Mouse (Mus musculus) brain, embryonic 14.5 days (tissue): Measurements from ENCODE around the gene Myocd.

Source experiments
- CTCF ChIP-seq: fragments of 200-500 bp; IDR thresholded peaks from 2 replicates; pipeline ENCODE4 v1.5.1; 2012; ENCODE audit warnings: inconsistent platforms, mild to moderate bottlenecking, moderate library complexity, borderline replicate concordance; ENCODE audit not compliant: insufficient read depth, insufficient read length; ENCODE audit errors: extremely low read depth
- POLR2A ChIP-seq: fragments of 200-500 bp; IDR thresholded peaks from 2 replicates; pipeline ENCODE4 v1.6.1; 2012; ENCODE audit warnings: mild to moderate bottlenecking, inconsistent platforms, borderline replicate concordance; ENCODE audit not compliant: poor library complexity, insufficient read depth, insufficient read length, severe bottlenecking; ENCODE audit errors: extremely low read depth

DNA sequence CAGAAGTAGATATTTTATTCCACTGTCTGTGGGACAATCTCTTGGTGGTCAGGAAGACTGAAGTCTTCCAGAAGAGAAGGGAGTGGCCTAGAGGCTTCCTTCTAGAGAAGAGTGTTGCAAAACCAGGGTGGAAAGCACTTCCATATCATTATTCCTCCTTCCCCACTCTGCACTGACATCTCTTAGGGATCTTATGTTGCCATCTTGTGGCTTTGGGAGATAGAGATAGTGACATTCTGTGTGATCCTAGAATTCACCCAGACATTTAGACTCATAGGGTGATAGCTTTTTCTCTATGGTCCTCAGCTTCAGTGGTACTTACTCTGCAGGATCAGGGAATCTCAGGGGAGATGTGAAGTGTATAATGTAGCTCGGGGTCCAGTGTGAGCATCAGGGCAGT lies 66.8 kb downstream of the Myocd start:
- no peak for TF ChIP-seq CTCF
- no peak for TF ChIP-seq POLR2A
